Mouse (Mus musculus) heart, adult 10 weeks (tissue): ENCODE results near the gene Cmtm4. TPM values are rescaled to one million over a fixed set of nuclear protein-coding genes. Genes with fewer than 3 reads are reported as not detected.

Source experiments
- polyA plus RNA-seq: library from polyadenylated mRNA; stranded (reverse); fragments of 350-450 nt; fragmentation: Illumina TruSeq; extraction: RNeasy Lipid Tissue Mini Kit (QIAGEN cat#74804); gene quantifications from one replicate; pipeline ENCODE4 v1.2.3, GENCODE M21; 2014; ENCODE audit warnings: low read depth, low replicate concordance

The Cmtm4 gene
- polyA plus RNA-seq = 11.0 TPM

DNA sequence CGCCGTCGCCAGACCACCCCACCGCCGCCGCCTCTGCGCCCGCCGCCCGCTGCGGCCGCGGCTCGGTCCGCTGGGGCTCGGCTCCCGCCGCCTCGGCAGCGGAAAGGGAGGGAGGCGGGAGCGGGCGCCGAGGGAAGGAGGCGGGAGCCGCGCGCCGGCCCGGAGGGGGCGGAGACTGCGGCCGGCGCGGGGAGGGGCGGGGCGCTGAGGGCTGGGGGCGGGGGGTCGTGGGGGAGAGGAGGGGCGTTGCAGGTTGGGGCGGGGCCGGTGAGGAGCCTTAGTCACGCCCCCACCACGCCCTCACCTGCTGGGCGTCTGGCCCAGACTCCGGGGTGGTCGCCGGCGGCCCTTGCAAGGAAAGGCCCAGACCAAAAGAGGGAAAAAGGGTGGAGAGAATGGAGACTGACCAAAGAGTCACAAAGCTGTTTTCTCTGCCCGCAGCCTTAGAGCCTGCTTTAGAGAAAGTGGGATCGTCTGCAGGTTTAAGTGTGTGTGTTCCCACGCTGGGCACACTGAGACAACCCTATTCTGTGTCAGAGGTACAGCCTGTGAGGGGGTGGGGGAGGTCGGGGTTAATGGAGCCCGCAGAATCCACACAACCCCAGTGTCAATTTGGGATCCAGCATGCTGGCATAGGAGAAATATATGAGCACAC, at the start of gene Cmtm4:
Gene Cmtm4 (minus strand): TSS at position 105 of the 655 bp plus-strand sequence.

GRCm38 (mm10) chr8:104442299-104443124, 46.9 kb upstream of the Cmtm4 start, which contains the start of gene Dync1li2:
Gene Dync1li2, minus strand, starts transcription at chr8:104443047.

GRCm38 (mm10) chr8:104339229-104339982, 56.2 kb downstream of the Cmtm4 start, which contains the start of gene Cmtm3:
Gene Cmtm3, plus strand, starts transcription at chr8:104339410.

GRCm38 (mm10) chr8:104321930-104322329, 73.7 kb downstream of the Cmtm4 start, which contains the start of gene Cmtm2b:
Gene Cmtm2b, plus strand, starts transcription at chr8:104322230.

DNA sequence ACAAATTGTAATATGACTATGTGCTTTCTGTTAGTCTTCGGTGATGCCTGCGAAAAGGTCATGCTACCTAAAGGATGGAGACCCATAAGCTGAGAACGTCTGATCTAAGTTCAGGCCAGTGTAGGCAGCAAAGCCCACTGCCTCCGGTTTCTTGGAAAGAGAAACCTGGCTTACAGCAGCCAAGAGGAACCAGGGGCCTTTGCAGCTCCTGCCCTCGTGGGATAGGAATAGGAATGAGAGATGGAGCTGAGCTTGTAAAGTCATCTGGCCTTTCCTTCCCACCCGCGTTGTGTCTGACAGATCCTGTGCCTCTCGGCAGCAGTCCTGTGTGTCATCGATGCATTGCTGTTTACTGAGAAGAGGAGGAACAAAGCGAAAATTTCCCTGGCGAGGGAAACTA, 74.3 kb downstream of the Cmtm4 start, which contains the start of gene Gm11020:
Gene Gm11020 (plus strand): TSS at position 301 of the 400 bp plus-strand sequence.

DNA sequence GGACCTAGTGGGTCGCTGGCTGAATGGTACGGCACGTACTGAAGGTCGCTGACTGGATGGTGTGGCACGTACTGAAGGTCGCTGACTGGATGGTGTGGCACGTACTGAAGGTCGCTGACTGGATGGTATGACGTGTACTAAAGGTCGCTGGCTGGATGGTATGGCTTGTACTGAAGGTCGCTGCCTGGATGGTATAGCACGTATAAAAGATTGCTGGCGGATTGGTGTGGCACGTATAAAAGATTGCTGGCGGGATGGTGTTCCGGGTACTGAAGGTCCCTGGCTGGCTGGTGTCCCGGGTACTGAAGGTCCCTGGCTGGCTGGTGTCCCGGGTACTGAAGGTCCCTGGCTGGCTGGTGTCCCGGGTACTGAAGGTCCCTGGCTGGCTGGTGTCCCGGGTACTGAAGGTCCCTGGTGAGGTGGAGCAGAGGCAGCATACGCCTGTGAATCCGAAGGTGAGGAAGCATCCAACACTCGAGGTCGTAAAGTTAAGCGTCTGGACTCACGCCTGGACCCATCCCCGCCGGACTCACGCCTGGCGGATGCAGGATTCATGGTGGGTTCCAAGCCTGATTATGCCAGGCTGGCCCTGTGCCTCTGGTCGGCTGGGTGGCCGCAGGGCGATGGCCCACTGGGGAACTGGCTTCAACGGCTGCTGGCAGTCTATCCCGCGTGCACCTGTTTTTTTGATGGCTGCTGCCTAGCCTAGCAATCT, 86.0 kb downstream of the Cmtm4 start, which contains the start of the genes Gm45711 and Cmtm1:
Gene Gm45711 (minus strand): TSS at position 641 of the 715 bp plus-strand sequence.
Gene Cmtm1 (minus strand): TSS at position 705 of the 715 bp plus-strand sequence.

Other genes with a start within 250 kb of the Cmtm4 start
- 1.4 TPM for gene Bean1, start 225.4 kb downstream of the Cmtm4 start, polyA plus RNA-seq
- 12.0 TPM for gene Tk2, start 147.2 kb downstream of the Cmtm4 start, polyA plus RNA-seq
- gene Cklf, start 144.9 kb downstream of the Cmtm4 start, polyA plus RNA-seq = 4.0 TPM
- not detected for gene Cmtm2a, start 102.6 kb downstream of the Cmtm4 start, polyA plus RNA-seq
- not detected for gene Gm45711, start 85.7 kb downstream of the Cmtm4 start, polyA plus RNA-seq
- not detected for gene Cmtm1, start 85.7 kb downstream of the Cmtm4 start, polyA plus RNA-seq
- not detected for gene Gm11020, start 74.2 kb downstream of the Cmtm4 start, polyA plus RNA-seq
- gene Cmtm2b, start 73.6 kb downstream of the Cmtm4 start, polyA plus RNA-seq = not detected
- gene Cmtm3, start 56.4 kb downstream of the Cmtm4 start, polyA plus RNA-seq = 21.9 TPM
- 46.8 TPM for gene Dync1li2, start 47.2 kb upstream of the Cmtm4 start, polyA plus RNA-seq
- gene Terb1, start 114.1 kb upstream of the Cmtm4 start, polyA plus RNA-seq = not detected
- gene Nae1, start 138.8 kb upstream of the Cmtm4 start, polyA plus RNA-seq = 52.6 TPM
- 5.7 TPM for gene Car7, start 138.9 kb upstream of the Cmtm4 start, polyA plus RNA-seq
- 15.0 TPM for gene Pdp2, start 195.6 kb upstream of the Cmtm4 start, polyA plus RNA-seq
- 4.3 TPM for gene Cdh16, start 228.6 kb upstream of the Cmtm4 start, polyA plus RNA-seq
- gene Rrad, start 235.5 kb upstream of the Cmtm4 start, polyA plus RNA-seq = 272 TPM
- 58.7 TPM for gene Ciao2b, start 246.2 kb upstream of the Cmtm4 start, polyA plus RNA-seq